Comparison of ENCODE assay signal across 9 mouse cellular contexts in genomic region chr19:7309738-7310330, GRCm38 (mm10). TPM values are rescaled to one million over a fixed set of nuclear protein-coding genes. Genes with fewer than 3 reads are reported as not detected.
A peak's percentile ranks its signal among the peaks of the same experiment; 100 is the strongest.
DNase-seq lines count a peak whose midpoint lies in the region; ATAC-seq and TF ChIP-seq lines count a peak whose summit lies in the region.
"Had no signal": no experiment of that assay in that cellular context is flagged by ENCODE, and none has a peak within 500 bp of the region (broad histone marks: within the 10 kb centered on the region; RNA-seq: fewer than 3 reads in every experiment).

No protein-coding gene starts in this region.

- intact Hi-C loops in heart, postnatal 14 days (cut with DNase I), result loop anchor here (5.0 kb wide), 1 partner anchor 32 kb away; the partner anchor contains the start of gene Mark2

- no peak for ATAC-seq in heart, embryonic 12.5 days (ENCODE audit: insufficient number of reproducible peaks, low FRiP score)
- no peak for ATAC-seq in kidney, postnatal 0 days (replicated peaks; ENCODE audit: low FRiP score, low read depth)
- no peak for ATAC-seq in frontal cortex, adult (ENCODE audit: low TSS enrichment)

- H3K27ac ChIP-seq in heart, embryonic 12.5 days (ENCODE audit: poor library complexity, severe bottlenecking), result peak overlapping the region; percentile 86
- H3K27ac ChIP-seq in ES-Bruce4 (ENCODE audit: insufficient read depth, low read length), result peak overlapping the region; percentile 70
- H3K27ac ChIP-seq in kidney, postnatal 0 days, result peak overlapping the region; percentile 79
- H3K27ac ChIP-seq: neural tube, embryonic 15.5 days had no signal

- no peaks in the 10 kb centered on the region for H3K9me3 ChIP-seq in heart, embryonic 12.5 days (replicated peaks)
- no peaks in the 10 kb centered on the region for H3K9me3 ChIP-seq in ES-Bruce4 (replicated peaks; ENCODE audit: control insufficient read depth, insufficient read depth, low read length, poor library complexity, severe bottlenecking)
- H3K9me3 ChIP-seq in kidney, postnatal 0 days (replicated peaks; ENCODE audit: low read length), result no peaks in the 10 kb centered on the region
- H3K9me3 ChIP-seq: neural tube, embryonic 15.5 days had no signal

- no peak for TF ChIP-seq CTCF in ES-Bruce4 (IDR thresholded peaks at IDR 0.05; ENCODE audit: low read depth, low read length)
- TF ChIP-seq CTCF in kidney, postnatal 0 days (IDR thresholded peaks at IDR 0.05; ENCODE audit: low read depth), result no peak

- TF ChIP-seq EP300 in ES-Bruce4 (IDR thresholded peaks at IDR 0.05; ENCODE audit: insufficient read depth, low read depth, low read length), result no peak

- H3K27me3 ChIP-seq in heart, embryonic 12.5 days (replicated peaks), result no peaks in the 10 kb centered on the region
- H3K27me3 ChIP-seq in ES-Bruce4 (ENCODE audit: control insufficient read depth, insufficient read depth, low read length, poor library complexity, severe bottlenecking), result no peaks in the 10 kb centered on the region
- no peaks in the 10 kb centered on the region for H3K27me3 ChIP-seq in kidney, postnatal 0 days (ENCODE audit: insufficient read depth, low read length)
- H3K27me3 ChIP-seq: neural tube, embryonic 15.5 days had no signal

- peaks cover 88% of the 10 kb centered on the region for H3K4me1 ChIP-seq in heart, embryonic 12.5 days (replicated peaks)
- peaks cover 9% of the 10 kb centered on the region for H3K4me1 ChIP-seq in ES-Bruce4 (ENCODE audit: control insufficient read depth, insufficient read depth, low read length)
- H3K4me1 ChIP-seq in kidney, postnatal 0 days (replicated peaks; ENCODE audit: insufficient read depth, low read length), result peaks cover 79% of the 10 kb centered on the region

- H3K4me3 ChIP-seq in heart, embryonic 12.5 days, result no peak overlapping the region
- no peak overlapping the region for H3K4me3 ChIP-seq in ES-Bruce4 (ENCODE audit: low read depth, low read length)
- no peak overlapping the region for H3K4me3 ChIP-seq in kidney, postnatal 0 days (replicated peaks; ENCODE audit: low read depth, low read length)
- H3K4me3 ChIP-seq: neural tube, embryonic 15.5 days had no signal

- WGBS in heart, embryonic 12.5 days, result 47% methylated on average over 2 of the region's 2 CpGs
- 35% methylated on average over 2 of the region's 2 CpGs for WGBS in kidney, postnatal 0 days

- no peak for TF ChIP-seq POLR2A in ES-Bruce4 (IDR thresholded peaks at IDR 0.05; ENCODE audit: insufficient read depth, low read length)

- DNase-seq in heart, postnatal 14 days, result no peak
- peak; percentile 50 to 57 for DNase-seq in cerebellum, postnatal 10 days
- no peak for DNase-seq in kidney, postnatal 0 days (ENCODE audit: low spot score)
- DNase-seq in layer of hippocampus, postnatal 25 days (ENCODE audit: extremely low spot score in 1 of 2, low spot score in 1 of 2), result no peak
- no peak for DNase-seq in frontal cortex, postnatal 36 days (ENCODE audit: low spot score in 2 of 2)

- H3K4me2 ChIP-seq in heart, embryonic 12.5 days, result 0 out of 2 replicates have a peak overlapping the region, but pooled peaks have one; percentile 20
- no peak overlapping the region for H3K4me2 ChIP-seq in kidney, postnatal 0 days (ENCODE audit: low read length)
- H3K4me2 ChIP-seq: neural tube, embryonic 15.5 days had no signal

- 0 out of 2 replicates have a peak overlapping the region, but pooled peaks have one; percentile 13 for H3K9ac ChIP-seq in heart, embryonic 12.5 days
- H3K9ac ChIP-seq in ES-Bruce4 (ENCODE audit: low read depth, poor library complexity, severe bottlenecking), result no peak overlapping the region
- H3K9ac ChIP-seq in kidney, postnatal 0 days (ENCODE audit: low read depth, low read length), result no peak overlapping the region

- H3K36me3 ChIP-seq in heart, embryonic 12.5 days, result no peaks in the 10 kb centered on the region
- H3K36me3 ChIP-seq in ES-Bruce4 (ENCODE audit: control insufficient read depth, insufficient read depth, low read length, poor library complexity, severe bottlenecking), result no peaks in the 10 kb centered on the region
- no peaks in the 10 kb centered on the region for H3K36me3 ChIP-seq in kidney, postnatal 0 days (ENCODE audit: insufficient read depth, low read length)
- H3K36me3 ChIP-seq: neural tube, embryonic 15.5 days had no signal

RNA-seq across cellular contexts. Expression of gene Mark2, which starts 31.8 kb away (rescaled TPM):
- polyA plus RNA-seq in heart, embryonic 12.5 days (2016; fragmentation: Nextera tagmentation; extraction: Ambion mirVana), result 40.8 and 49.3 TPM in 2 replicates
- total RNA-seq in heart, postnatal 14 days (2021), result 10 to 100 TPM; 51.9 to 55.4 TPM
- 52.1 and 60.5 TPM in 2 replicates for polyA plus RNA-seq in ES-Bruce4 (2011; ENCODE audit: insufficient read depth, insufficient read length, low read depth, missing spikeins)
- 32.9 and 35.5 TPM in 2 replicates for polyA plus RNA-seq in kidney, postnatal 0 days (2015; fragmentation: Nextera tagmentation; extraction: Ambion mirVana)
- total RNA-seq in layer of hippocampus, postnatal 25 days (2021), result 100 to 1,000 TPM; 102 to 130 TPM

RNA-seq across cellular contexts. Expression of gene Rcor2, which starts 42.7 kb away (rescaled TPM):
- polyA plus RNA-seq in heart, embryonic 12.5 days (2016; fragmentation: Nextera tagmentation; extraction: Ambion mirVana), result 16.3 and 16.5 TPM in 2 replicates
- 10 to 100 TPM; 10.7 to 12.7 TPM for total RNA-seq in heart, postnatal 14 days (2021)
- polyA plus RNA-seq in ES-Bruce4 (2011; ENCODE audit: insufficient read depth, insufficient read length, low read depth, missing spikeins), result 69.4 and 78.5 TPM in 2 replicates
- polyA plus RNA-seq in kidney, postnatal 0 days (2015; fragmentation: Nextera tagmentation; extraction: Ambion mirVana), result 4.9 and 6.3 TPM in 2 replicates
- 10 to 100 TPM; 17.4 to 20.0 TPM for total RNA-seq in layer of hippocampus, postnatal 25 days (2021)

Comparison
In these comparisons a context has a peak if more than half of its experiments do, and no peak if none do; other contexts are left out.
1. DNase-seq: peak in cerebellum, postnatal 10 days (2 of 2); none in heart, postnatal 14 days (0 of 2), kidney, postnatal 0 days (single experiment), layer of hippocampus, postnatal 25 days (0 of 2) and frontal cortex, postnatal 36 days (0 of 2).
2. Peak in every context shown above with its lines, with median percentiles within 50 percentile points of each other: H3K27ac ChIP-seq.